Mouse (Mus musculus) brain, embryonic 18.5 days (tissue): ENCODE data around the gene Ets1.

Experiments
- DNase-seq: peaks from one replicate; pipeline ENCODE4 v3.0.0-alpha.2; 2012; ENCODE audit warnings: low read depth, low spot score

Ets1 gene

GRCm38 (mm10) chr9:32712383-32712910 is 76.4 kb downstream of the Ets1 start:
- DNase-seq: no peak

- DNase-seq: no peak
These were observed 77.1 kb downstream of the Ets1 start for GRCm38 (mm10) chr9:32713106-32713505.

GRCm38 (mm10) chr9:32713790-32714189 is 77.8 kb downstream of the Ets1 start:
- no peak for DNase-seq

GRCm38 (mm10) chr9:32714487-32714886 is 78.5 kb downstream of the Ets1 start:
- DNase-seq: no peak

GRCm38 (mm10) chr9:32715806-32716466 is 79.9 kb downstream of the Ets1 start:
- DNase-seq: no peak

GRCm38 (mm10) chr9:32717268-32717920 is 81.4 kb downstream of the Ets1 start:
- DNase-seq: no peak

- DNase-seq: no peak
These were observed 82.2 kb downstream of the Ets1 start for GRCm38 (mm10) chr9:32717931-32718820.

- DNase-seq: no peak
These were observed 82.8 kb downstream of the Ets1 start for GRCm38 (mm10) chr9:32718868-32719267.

- no peak for DNase-seq
These were observed 83.9 kb downstream of the Ets1 start for GRCm38 (mm10) chr9:32719941-32720263.

- no peak for DNase-seq
These were observed 84.4 kb downstream of the Ets1 start for GRCm38 (mm10) chr9:32720264-32721031.

GRCm38 (mm10) chr9:32721081-32721480 is 85.1 kb downstream of the Ets1 start:
- no peak for DNase-seq

- no peak for DNase-seq
These were observed 86.2 kb downstream of the Ets1 start for GRCm38 (mm10) chr9:32722205-32722604.

GRCm38 (mm10) chr9:32722969-32723368 is 86.9 kb downstream of the Ets1 start:
- no peak for DNase-seq

GRCm38 (mm10) chr9:32724131-32724825 is 88.3 kb downstream of the Ets1 start:
- DNase-seq: no peak

- DNase-seq: no peak
These were observed 89.9 kb downstream of the Ets1 start for GRCm38 (mm10) chr9:32725902-32726301.

- DNase-seq: no peak
These were observed 90.6 kb downstream of the Ets1 start for GRCm38 (mm10) chr9:32726595-32726994.

- DNase-seq: no peak
These were observed 91.0 kb downstream of the Ets1 start for GRCm38 (mm10) chr9:32727058-32727457.

- DNase-seq: no peak
These were observed 92.3 kb downstream of the Ets1 start for GRCm38 (mm10) chr9:32728306-32728705.

- DNase-seq: no peak
These were observed 92.8 kb downstream of the Ets1 start for GRCm38 (mm10) chr9:32728806-32729205.

- DNase-seq: no peak
These were observed 93.2 kb downstream of the Ets1 start for GRCm38 (mm10) chr9:32729207-32729606.
